Mouse (Mus musculus) hindbrain, embryonic 15.5 days (tissue): ENCODE measurements at regions not wholly inside any gene's neighbourhood (a gene's known extent, or its start where the extent isn't known, plus 50 kb on each side); places are given as distances from the start of the nearest gene placed in this dataset.

ENCODE experiments used
- ATAC-seq: fragments of 200-750 bp; cut with Nextera tagmentation; 2 replicates; pipeline ENCODE4 v1.8.0; 2017; ENCODE audit warnings: low read depth, moderate number of reproducible peaks, moderate TSS enrichment; ENCODE audit not compliant: low FRiP score
- H3K27ac ChIP-seq: fragments of 300-500 bp; sonication (generic); replicated peaks from 2 replicates; pipeline ENCODE4 v1.5.1; 2015; ENCODE audit warnings: mild to moderate bottlenecking, inconsistent platforms
- H3K27me3 ChIP-seq: fragments of 300-500 bp; sonication (generic); 2 replicates; pipeline ENCODE4 v1.6.1; 2015; ENCODE audit warnings: control low read depth, inconsistent platforms
- H3K36me3 ChIP-seq: fragments of 300-500 bp; sonication (generic); 2 replicates; pipeline ENCODE4 v1.6.1; 2015; ENCODE audit warnings: control low read depth, inconsistent platforms
- H3K4me1 ChIP-seq: fragments of 300-500 bp; sonication (generic); replicated peaks from 2 replicates; pipeline ENCODE4 v1.6.1; 2015; ENCODE audit warnings: control low read depth, inconsistent platforms
- H3K4me2 ChIP-seq: fragments of 300-500 bp; sonication (generic); 2 replicates; pipeline ENCODE4 v1.6.1; 2015; ENCODE audit warnings: moderate library complexity, mild to moderate bottlenecking, inconsistent platforms
- H3K4me3 ChIP-seq: fragments of 300-500 bp; sonication (generic); 2 replicates; pipeline ENCODE4 v1.5.1; 2015; ENCODE audit warnings: mild to moderate bottlenecking, inconsistent platforms
- H3K9ac ChIP-seq: fragments of 300-500 bp; sonication (generic); 2 replicates; pipeline ENCODE4 v1.6.1; 2015; ENCODE audit warnings: inconsistent platforms
- H3K9me3 ChIP-seq: fragments of 300-500 bp; sonication (generic); 2 replicates; pipeline ENCODE4 v1.6.1; 2016; ENCODE audit warnings: control low read depth, inconsistent platforms
- whole genome bisulfite sequencing: fragments of 180-500 bp; shearing (Covaris S2); methylation state at CpG from one replicate; pipeline ENCODE4 v1.1.7; 2015; 5-methylcytosine and 5-hydroxymethylcytosine counted together

- H3K4me3 ChIP-seq: no peak overlapping the region
- WGBS: 28% methylated on average over 10 of the region's 10 CpGs
- H3K4me2 ChIP-seq: no peak overlapping the region
- H3K4me1 ChIP-seq: no peaks in the 10 kb centered on the region
- H3K9me3 ChIP-seq: no peaks in the 10 kb centered on the region
- peaks cover 77% of the 10 kb centered on the region for H3K27me3 ChIP-seq
- no peak for ATAC-seq
- H3K9ac ChIP-seq: no peak overlapping the region
- no peak overlapping the region for H3K27ac ChIP-seq
- H3K36me3 ChIP-seq: no peaks in the 10 kb centered on the region
Measured at GRCm38 (mm10) chr4:99503221-99503744, 152.8 kb upstream of the Foxd3 start.

- 23% methylated on average over 6 of the region's 6 CpGs for WGBS
- Histone ChIP-seq H3K9me3 (no peaks in the 10 kb centered on the region), H3K9ac (no peak overlapping the region), H3K27ac (no peak overlapping the region), H3K27me3 (peaks cover 14% of the 10 kb centered on the region), H3K4me2 (no peak overlapping the region), H3K4me3 (no peak overlapping the region), H3K36me3 (no peaks in the 10 kb centered on the region), H3K4me1 (0 out of 2 replicates have a peak, but pooled peaks cover 3% of the 10 kb centered on the region)
- ATAC-seq: no peak
Measured at GRCm38 (mm10) chr4:99511993-99512392, 144.1 kb upstream of the Foxd3 start.

GRCm38 (mm10) chr4:99516883-99517282 lies 139.2 kb upstream of the Foxd3 start:
- no peak for ATAC-seq
- WGBS: 87% methylated on average over 3 of the region's 3 CpGs
- Histone ChIP-seq H3K36me3 (no peaks in the 10 kb centered on the region), H3K9me3 (no peaks in the 10 kb centered on the region), H3K27ac (no peak overlapping the region), H3K27me3 (no peaks in the 10 kb centered on the region), H3K4me3 (no peak overlapping the region), H3K4me2 (no peak overlapping the region), H3K9ac (no peak overlapping the region), H3K4me1 (0 out of 2 replicates have a peak, but pooled peaks cover 2% of the 10 kb centered on the region)

GRCm38 (mm10) chr4:99527441-99527840 lies 128.7 kb upstream of the Foxd3 start:
- H3K4me3 ChIP-seq: no peak overlapping the region
- H3K36me3 ChIP-seq: no peaks in the 10 kb centered on the region
- no peak overlapping the region for H3K4me2 ChIP-seq
- H3K9me3 ChIP-seq: no peaks in the 10 kb centered on the region
- 90% methylated on average over 12 of the region's 12 CpGs for WGBS
- no peak for ATAC-seq
- H3K4me1 ChIP-seq: no peaks in the 10 kb centered on the region
- H3K27me3 ChIP-seq: no peaks in the 10 kb centered on the region
- H3K27ac ChIP-seq: no peak overlapping the region
- no peak overlapping the region for H3K9ac ChIP-seq

GRCm38 (mm10) chr4:99544014-99544413 lies 112.1 kb upstream of the Foxd3 start:
- Histone ChIP-seq H3K27ac (no peak overlapping the region), H3K9ac (no peak overlapping the region), H3K4me2 (no peak overlapping the region), H3K27me3 (no peaks in the 10 kb centered on the region), H3K9me3 (no peaks in the 10 kb centered on the region), H3K4me3 (no peak overlapping the region), H3K4me1 (no peaks in the 10 kb centered on the region), H3K36me3 (no peaks in the 10 kb centered on the region)
- 86% methylated on average over 6 of the region's 6 CpGs for WGBS
- ATAC-seq: no peak

GRCm38 (mm10) chr4:99545742-99546141 lies 110.4 kb upstream of the Foxd3 start:
- H3K4me1 ChIP-seq: no peaks in the 10 kb centered on the region
- no peak overlapping the region for H3K9ac ChIP-seq
- no peak overlapping the region for H3K27ac ChIP-seq
- WGBS: 53% methylated on average over 3 of the region's 3 CpGs
- H3K36me3 ChIP-seq: no peaks in the 10 kb centered on the region
- H3K4me3 ChIP-seq: no peak overlapping the region
- ATAC-seq: no peak
- no peaks in the 10 kb centered on the region for H3K9me3 ChIP-seq
- 0 out of 2 replicates have a peak, but pooled peaks cover 3% of the 10 kb centered on the region for H3K27me3 ChIP-seq
- no peak overlapping the region for H3K4me2 ChIP-seq

DNA sequence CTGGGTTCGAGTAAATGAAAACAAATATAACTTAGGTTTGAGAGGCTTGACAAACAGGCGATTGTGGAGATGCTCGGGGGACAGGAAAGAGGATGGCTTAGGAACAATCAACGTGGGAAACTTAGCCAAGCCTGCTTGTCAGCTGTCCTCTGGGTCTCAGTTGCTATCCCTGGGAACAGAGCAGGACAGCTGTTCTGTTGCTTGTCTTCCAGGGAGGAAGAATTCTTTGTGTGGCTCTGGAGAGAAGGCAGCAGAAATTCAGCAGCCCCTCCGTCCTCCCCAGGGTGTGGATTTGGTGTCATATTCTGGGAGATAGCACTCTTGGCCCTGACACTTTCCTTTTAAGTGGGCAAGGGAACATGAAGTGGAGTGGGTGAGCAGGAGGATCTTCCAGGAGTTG lies 98.1 kb upstream of the Foxd3 start:
- ATAC-seq: no peak
- H3K27ac ChIP-seq: no peak overlapping the region
- no peak overlapping the region for H3K4me3 ChIP-seq
- 60% methylated on average over 5 of the region's 5 CpGs for WGBS
- H3K4me2 ChIP-seq: no peak overlapping the region
- peaks cover 38% of the 10 kb centered on the region for H3K27me3 ChIP-seq
- H3K9me3 ChIP-seq: no peaks in the 10 kb centered on the region
- H3K9ac ChIP-seq: no peak overlapping the region
- H3K4me1 ChIP-seq: no peaks in the 10 kb centered on the region
- H3K36me3 ChIP-seq: no peaks in the 10 kb centered on the region

- no peaks in the 10 kb centered on the region for H3K36me3 ChIP-seq
- peaks cover 45% of the 10 kb centered on the region for H3K27me3 ChIP-seq
- no peaks in the 10 kb centered on the region for H3K9me3 ChIP-seq
- no peak overlapping the region for H3K9ac ChIP-seq
- ATAC-seq: no peak
- H3K27ac ChIP-seq: no peak overlapping the region
- H3K4me3 ChIP-seq: no peak overlapping the region
- H3K4me2 ChIP-seq: no peak overlapping the region
- WGBS: 42% methylated on average over 8 of the region's 8 CpGs
- no peaks in the 10 kb centered on the region for H3K4me1 ChIP-seq
Measured at GRCm38 (mm10) chr4:99560604-99561003, 95.5 kb upstream of the Foxd3 start.

- whole genome bisulfite sequencing: 8% methylated on average over 6 of the region's 6 CpGs
Measured at GRCm38 (mm10) chr4:99561506-99561937, 94.6 kb upstream of the Foxd3 start.

GRCm38 (mm10) chr4:99565401-99565800 lies 90.7 kb upstream of the Foxd3 start:
- Histone ChIP-seq H3K4me2 (no peak overlapping the region), H3K4me3 (no peak overlapping the region), H3K36me3 (no peaks in the 10 kb centered on the region), H3K27ac (no peak overlapping the region), H3K4me1 (no peaks in the 10 kb centered on the region), H3K9me3 (no peaks in the 10 kb centered on the region), H3K27me3 (peaks cover 35% of the 10 kb centered on the region), H3K9ac (no peak overlapping the region)
- 93% methylated on average over 9 of the region's 9 CpGs for WGBS
- ATAC-seq: no peak

More at GRCm38 (mm10) chr4:99561506-99561937, 94.6 kb upstream of the Foxd3 start:
- Histone ChIP-seq H3K27me3 (peaks cover 45% of the 10 kb centered on the region), H3K9me3 (no peaks in the 10 kb centered on the region), H3K4me1 (no peaks in the 10 kb centered on the region), H3K27ac (no peak overlapping the region), H3K9ac (no peak overlapping the region), H3K36me3 (no peaks in the 10 kb centered on the region), H3K4me2 (no peak overlapping the region), H3K4me3 (no peak overlapping the region)
- ATAC-seq: no peak

DNA sequence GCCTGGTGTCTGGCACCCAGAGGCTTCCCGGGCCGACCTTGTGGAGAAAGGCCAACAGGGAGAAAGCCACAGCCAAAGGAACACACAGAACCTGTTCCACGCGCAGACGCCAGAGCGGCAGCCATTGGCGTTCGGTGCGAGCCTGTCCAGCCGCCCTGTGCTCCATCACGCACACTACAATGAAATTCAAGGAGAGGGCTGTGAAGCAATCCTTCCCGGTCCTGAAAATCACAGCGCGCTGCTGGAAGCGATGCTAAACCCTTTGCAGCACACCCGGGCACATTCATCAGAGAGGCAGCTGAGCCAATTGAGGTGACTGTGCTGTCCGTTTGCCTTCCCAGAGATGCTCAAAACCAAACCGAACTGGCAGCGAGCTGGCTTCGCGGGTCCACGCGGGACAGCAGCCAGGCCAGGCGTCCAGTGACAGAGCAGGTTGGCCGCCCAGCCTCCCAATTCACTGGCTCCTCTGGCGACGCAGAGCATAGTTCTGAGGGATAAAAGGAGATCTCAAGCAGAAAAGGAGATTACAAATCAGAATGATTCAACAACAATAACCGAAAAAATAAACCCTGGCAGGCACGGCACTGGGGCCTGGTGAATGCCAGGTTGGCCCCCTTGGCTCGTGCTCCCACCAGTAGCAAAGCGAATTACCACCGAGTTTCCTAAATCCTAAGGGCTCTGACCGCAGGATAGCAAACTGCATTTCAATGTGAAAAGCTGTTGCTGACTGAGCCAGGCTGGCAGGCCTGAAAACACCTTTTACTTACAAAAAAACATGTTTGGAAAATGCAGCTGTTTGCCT lies 83.1 kb upstream of the Foxd3 start:
- Histone ChIP-seq H3K4me1 (peaks cover 16% of the 10 kb centered on the region), H3K4me3 (peak overlapping the region; percentile 25), H3K27ac (peak overlapping the region; percentile 26; the same call in 1 of the 2 replicates), H3K36me3 (no peaks in the 10 kb centered on the region), H3K9ac (peak overlapping the region; percentile 26; the same call in 1 of the 2 replicates), H3K4me2 (peak overlapping the region; percentile 58), H3K9me3 (no peaks in the 10 kb centered on the region), H3K27me3 (peaks cover 47% of the 10 kb centered on the region)
- ATAC-seq: peak; percentile 87
- 2% methylated on average over 33 of the region's 33 CpGs for WGBS

DNA sequence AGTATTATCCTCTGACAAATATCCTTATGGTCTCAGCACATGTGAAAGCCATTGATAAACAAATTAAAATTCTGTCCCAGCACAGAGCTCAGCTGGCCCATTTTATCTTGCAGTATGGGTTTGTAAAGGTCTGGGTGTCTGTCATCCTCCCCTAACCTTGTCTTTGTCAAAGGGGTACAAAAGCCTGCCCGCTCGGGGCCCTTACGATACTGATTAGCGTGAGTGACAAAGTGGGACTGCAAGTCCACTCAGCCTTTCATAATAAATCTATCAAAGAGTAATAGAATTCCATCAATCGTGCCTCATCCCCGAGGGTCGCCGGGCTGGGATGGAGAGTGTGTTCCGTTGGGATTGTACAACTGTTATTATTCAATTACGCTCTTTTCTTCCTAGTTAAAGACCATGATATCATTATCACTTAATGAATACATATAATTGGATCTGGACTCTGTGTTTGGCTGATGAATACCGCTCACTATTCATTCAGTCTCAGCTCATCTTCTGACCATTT lies 82.0 kb upstream of the Foxd3 start:
- no peaks in the 10 kb centered on the region for H3K36me3 ChIP-seq
- no peak overlapping the region for H3K4me3 ChIP-seq
- peaks cover 55% of the 10 kb centered on the region for H3K27me3 ChIP-seq
- H3K9me3 ChIP-seq: no peaks in the 10 kb centered on the region
- WGBS: 14% methylated on average over 11 of the region's 11 CpGs
- H3K9ac ChIP-seq: no peak overlapping the region
- peaks cover 16% of the 10 kb centered on the region for H3K4me1 ChIP-seq
- H3K4me2 ChIP-seq: no peak overlapping the region
- peak; percentile 35; the same call in 1 of the 2 replicates for ATAC-seq
- no peak overlapping the region for H3K27ac ChIP-seq
